Mouse (Mus musculus): ENCODE results near the gene C1ra. TPM values are rescaled to one million over a fixed set of nuclear protein-coding genes. Genes with fewer than 3 reads are reported as not detected.
"Not testable (repeated sequence)": the region's sequence is repeated elsewhere in the genome, so short reads cannot be mapped to it uniquely, and the experiment has no call there.

C1ra gene
- polyA plus RNA-seq, 1 experiment = 1.9 TPM

DNA sequence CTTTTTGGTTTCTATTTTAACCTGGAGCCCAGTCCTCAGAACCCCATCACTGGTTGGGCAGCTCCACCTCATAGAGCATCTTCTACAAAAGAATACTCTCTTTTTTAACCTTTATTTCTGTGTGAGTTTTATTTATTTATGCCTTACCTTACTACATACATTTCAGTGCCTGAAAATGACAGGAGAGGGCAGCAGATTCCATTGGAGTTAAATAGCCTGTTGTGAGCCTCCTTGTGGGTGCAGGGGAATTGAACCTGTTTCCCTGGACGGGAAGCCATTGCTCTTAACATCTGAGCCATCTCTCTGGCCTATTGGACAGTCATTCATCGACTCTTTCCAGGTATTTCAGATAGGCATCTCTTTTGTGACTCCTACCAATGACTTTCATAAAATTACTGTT lies 33.2 kb downstream of the C1ra start:
- H3K4me2 ChIP-seq (ENCODE audit: low read depth) = no peak overlapping the region
- H3K79me2 ChIP-seq (ENCODE audit: control insufficient read depth, insufficient read depth) = no peaks in the 10 kb centered on the region
- H3K36me3 ChIP-seq (ENCODE audit: control insufficient read depth, insufficient read depth) = no peaks in the 10 kb centered on the region
- no peak overlapping the region for H3ac ChIP-seq (ENCODE audit: control insufficient read depth, insufficient read length)
- TF ChIP-seq POLR2AphosphoS2 (IDR thresholded peaks at IDR 0.05; ENCODE audit: insufficient read length, low read depth) (no peak), TCF12 (IDR thresholded peaks at IDR 0.05; ENCODE audit: insufficient read depth, poor library complexity, severe bottlenecking) (no peak), MYOG (IDR thresholded peaks at IDR 0.05; ENCODE audit: control insufficient read depth in 1 of 3, insufficient read depth in 1 of 3, insufficient read length in 2 of 3, low read depth in 2 of 3) (no peak), TCF3 (IDR thresholded peaks at IDR 0.05; ENCODE audit: insufficient read length, low read depth) (no peak), USF1 (IDR thresholded peaks at IDR 0.05; ENCODE audit: low read depth) (no peak), CEBPB (IDR thresholded peaks at IDR 0.05; ENCODE audit: insufficient read depth, poor library complexity, severe bottlenecking) (no peak), SRF (IDR thresholded peaks at IDR 0.05; ENCODE audit: control insufficient read depth, insufficient read length, low read depth) (no peak), POLR2A (IDR thresholded peaks at IDR 0.05; ENCODE audit: insufficient read length, low read depth) (no peak)
- no peaks in the 10 kb centered on the region for H3K27me3 ChIP-seq (ENCODE audit: control insufficient read depth, insufficient read depth, insufficient read length)
- no peak overlapping the region for H3K4me3 ChIP-seq

DNA sequence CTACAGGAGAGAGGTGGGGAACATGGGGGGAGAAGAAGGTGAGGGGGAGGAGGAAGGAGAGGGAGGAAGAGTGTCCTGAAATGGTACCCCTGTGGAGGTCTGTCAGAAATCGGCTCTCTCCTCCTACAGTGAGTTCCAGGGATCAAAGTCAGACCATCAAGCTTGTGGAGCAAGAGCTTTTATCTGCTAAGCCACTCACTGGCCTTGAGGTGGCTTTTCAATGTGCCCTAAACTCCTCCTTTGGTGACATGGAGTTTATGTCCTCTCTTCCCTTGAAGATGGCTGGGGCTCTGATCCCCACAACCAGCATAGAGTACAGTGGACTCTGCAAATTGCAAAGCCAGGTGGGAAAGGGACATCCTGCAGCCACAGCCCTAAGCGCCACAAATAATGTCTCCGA lies 35.8 kb downstream of the C1ra start:
- H3K4me2 ChIP-seq (ENCODE audit: low read depth); H3K79me2 ChIP-seq (ENCODE audit: control insufficient read depth, insufficient read depth); H3K4me3 ChIP-seq; H3ac ChIP-seq (ENCODE audit: control insufficient read depth, insufficient read length); H3K36me3 ChIP-seq (ENCODE audit: control insufficient read depth, insufficient read depth); H3K27me3 ChIP-seq (ENCODE audit: control insufficient read depth, insufficient read depth, insufficient read length): not testable (repeated sequence)

DNA sequence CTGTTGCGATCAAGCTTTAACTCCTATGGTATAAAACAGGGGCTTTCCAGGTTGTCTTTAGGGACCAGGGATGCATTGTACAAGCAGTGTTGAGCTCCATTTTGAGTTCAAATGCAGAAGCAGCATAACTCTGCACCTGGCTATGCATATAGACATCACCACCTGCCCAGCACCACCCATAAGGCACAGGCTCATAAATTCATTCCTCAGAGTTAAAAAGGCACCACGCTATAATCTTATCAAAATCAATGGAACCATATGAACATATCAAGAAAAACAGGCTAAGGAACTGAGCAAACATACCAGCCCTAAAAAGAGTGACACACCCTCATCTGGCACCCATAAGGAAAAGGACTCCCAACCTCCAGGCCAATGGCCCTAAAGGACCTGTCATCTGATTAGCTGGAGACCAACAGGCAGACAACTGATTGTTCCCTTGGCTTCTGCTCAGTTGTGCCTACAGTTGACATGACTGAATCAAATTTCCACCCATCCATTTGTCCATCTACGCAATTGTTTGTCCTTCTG lies 36.9 kb downstream of the C1ra start:
- Histone ChIP-seq H3K4me3 (no peak overlapping the region), H3K4me2 (ENCODE audit: low read depth) (no peak overlapping the region), H3K36me3 (ENCODE audit: control insufficient read depth, insufficient read depth) (no peaks in the 10 kb centered on the region), H3K27me3 (ENCODE audit: control insufficient read depth, insufficient read depth, insufficient read length) (no peaks in the 10 kb centered on the region), H3K79me2 (ENCODE audit: control insufficient read depth, insufficient read depth) (no peaks in the 10 kb centered on the region), H3ac (ENCODE audit: control insufficient read depth, insufficient read length) (no peak overlapping the region)
- TF ChIP-seq USF1 (IDR thresholded peaks at IDR 0.05; ENCODE audit: low read depth) (no peak), POLR2A (IDR thresholded peaks at IDR 0.05; ENCODE audit: insufficient read length, low read depth) (no peak), SRF (IDR thresholded peaks at IDR 0.05; ENCODE audit: control insufficient read depth, insufficient read length, low read depth) (no peak), MYOD1 (IDR thresholded peaks at IDR 0.05; ENCODE audit: control insufficient read depth in 1 of 3, insufficient read length in 2 of 3, low read depth in 2 of 3) (no peak), CEBPB (IDR thresholded peaks at IDR 0.05; ENCODE audit: insufficient read depth, poor library complexity, severe bottlenecking) (no peak), TCF12 (IDR thresholded peaks at IDR 0.05; ENCODE audit: insufficient read depth, poor library complexity, severe bottlenecking) (no peak), REST (IDR thresholded peaks at IDR 0.05; ENCODE audit: insufficient read depth, insufficient read length) (no peak), MYOG (IDR thresholded peaks at IDR 0.05; ENCODE audit: control insufficient read depth in 1 of 3, insufficient read depth in 1 of 3, insufficient read length in 2 of 3, low read depth in 2 of 3) (no peak), MAX (IDR thresholded peaks at IDR 0.05; ENCODE audit: low read depth) (no peak), TCF3 (IDR thresholded peaks at IDR 0.05; ENCODE audit: insufficient read length, low read depth) (no peak), POLR2AphosphoS2 (IDR thresholded peaks at IDR 0.05; ENCODE audit: insufficient read length, low read depth) (no peak), E2F4 (IDR thresholded peaks at IDR 0.05; ENCODE audit: insufficient read depth) (no peak)

DNA sequence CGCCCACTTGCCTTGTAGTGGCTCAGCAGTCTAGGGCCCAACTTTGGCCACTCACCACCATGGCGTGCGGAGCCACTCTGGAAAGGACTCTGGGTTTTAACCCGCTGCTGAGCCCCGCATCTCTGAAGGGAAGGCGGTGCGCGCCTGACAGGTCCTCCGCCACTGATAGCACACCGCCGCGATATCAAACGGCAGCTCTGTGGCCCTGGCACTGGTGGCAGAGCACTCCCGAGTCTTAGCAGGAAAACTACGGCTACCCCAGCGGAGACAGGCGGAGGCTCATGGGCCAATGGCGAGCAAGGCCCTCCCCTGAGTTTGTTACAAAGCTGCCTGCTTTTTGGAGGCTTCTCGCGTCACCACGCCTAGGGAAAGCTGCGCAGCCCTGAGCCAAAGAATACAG lies 40.6 kb downstream of the C1ra start:
- no peaks in the 10 kb centered on the region for H3K36me3 ChIP-seq (ENCODE audit: control insufficient read depth, insufficient read depth)
- TF ChIP-seq CEBPB (IDR thresholded peaks at IDR 0.05; ENCODE audit: insufficient read depth, poor library complexity, severe bottlenecking) = no peak
- no peak for TF ChIP-seq MAX (IDR thresholded peaks at IDR 0.05; ENCODE audit: low read depth)
- no peak for TF ChIP-seq MYOD1 (IDR thresholded peaks at IDR 0.05; ENCODE audit: control insufficient read depth in 1 of 3, insufficient read length in 2 of 3, low read depth in 2 of 3)
- TF ChIP-seq SRF (IDR thresholded peaks at IDR 0.05; ENCODE audit: control insufficient read depth, insufficient read length, low read depth) = no peak
- TF ChIP-seq POLR2AphosphoS2 (IDR thresholded peaks at IDR 0.05; ENCODE audit: insufficient read length, low read depth) = no peak
- TF ChIP-seq E2F4 (IDR thresholded peaks at IDR 0.05; ENCODE audit: insufficient read depth) = no peak
- TF ChIP-seq POLR2A (IDR thresholded peaks at IDR 0.05; ENCODE audit: insufficient read length, low read depth) = no peak
- no peak for TF ChIP-seq MYOG (IDR thresholded peaks at IDR 0.05; ENCODE audit: control insufficient read depth in 1 of 3, insufficient read depth in 1 of 3, insufficient read length in 2 of 3, low read depth in 2 of 3)
- no peak overlapping the region for H3ac ChIP-seq (ENCODE audit: control insufficient read depth, insufficient read length)
- H3K27me3 ChIP-seq (ENCODE audit: control insufficient read depth, insufficient read depth, insufficient read length) = no peaks in the 10 kb centered on the region
- no peak overlapping the region for H3K4me3 ChIP-seq
- no peak overlapping the region for H3K4me2 ChIP-seq (ENCODE audit: low read depth)
- no peaks in the 10 kb centered on the region for H3K79me2 ChIP-seq (ENCODE audit: control insufficient read depth, insufficient read depth)

DNA sequence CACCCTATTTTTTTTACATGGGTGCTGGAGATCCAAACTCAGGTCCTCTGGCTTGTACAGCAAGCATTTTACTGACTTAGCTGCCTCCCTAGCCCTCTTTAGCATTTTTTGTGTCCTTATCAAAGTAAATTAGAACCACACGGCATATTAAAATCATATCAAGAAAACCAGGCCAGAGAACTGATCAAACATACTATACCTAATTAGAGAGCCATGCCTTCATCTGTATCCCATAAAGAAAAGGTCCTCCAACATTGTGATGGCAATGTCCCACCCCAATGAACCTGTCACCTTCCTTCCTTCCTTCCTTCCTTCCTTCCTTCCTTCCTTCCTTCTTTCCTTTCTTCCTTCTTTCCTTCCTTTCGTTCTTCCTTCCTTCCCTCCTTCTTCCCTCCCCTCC lies 43.8 kb downstream of the C1ra start:
- not testable (repeated sequence) for H3K27me3 ChIP-seq (ENCODE audit: control insufficient read depth, insufficient read depth, insufficient read length); H3K79me2 ChIP-seq (ENCODE audit: control insufficient read depth, insufficient read depth); H3K4me3 ChIP-seq; H3K36me3 ChIP-seq (ENCODE audit: control insufficient read depth, insufficient read depth); H3ac ChIP-seq (ENCODE audit: control insufficient read depth, insufficient read length); H3K4me2 ChIP-seq (ENCODE audit: low read depth)

DNA sequence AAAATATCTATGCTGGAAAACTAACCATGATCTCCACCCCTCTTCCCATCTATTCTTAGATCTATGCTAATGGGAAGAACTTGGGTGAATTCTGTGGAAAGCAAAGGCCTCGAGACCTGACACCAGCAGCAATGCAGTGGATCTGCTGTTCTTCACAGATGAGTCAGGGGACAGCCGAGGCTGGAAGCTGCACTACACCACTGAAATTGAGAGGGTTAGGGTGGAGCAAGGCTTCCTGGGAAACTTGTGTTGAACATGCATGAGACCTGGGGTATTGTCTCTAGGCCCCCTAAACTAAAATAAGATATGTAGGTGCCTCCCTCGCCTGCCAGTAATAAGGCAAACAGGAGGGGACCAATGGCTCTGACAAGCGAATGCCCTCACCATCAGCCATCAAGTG lies 49.0 kb downstream of the C1ra start:
- H3ac ChIP-seq (ENCODE audit: control insufficient read depth, insufficient read length); H3K27me3 ChIP-seq (ENCODE audit: control insufficient read depth, insufficient read depth, insufficient read length); H3K36me3 ChIP-seq (ENCODE audit: control insufficient read depth, insufficient read depth); H3K79me2 ChIP-seq (ENCODE audit: control insufficient read depth, insufficient read depth); H3K4me2 ChIP-seq (ENCODE audit: low read depth); H3K4me3 ChIP-seq: not testable (repeated sequence)

DNA sequence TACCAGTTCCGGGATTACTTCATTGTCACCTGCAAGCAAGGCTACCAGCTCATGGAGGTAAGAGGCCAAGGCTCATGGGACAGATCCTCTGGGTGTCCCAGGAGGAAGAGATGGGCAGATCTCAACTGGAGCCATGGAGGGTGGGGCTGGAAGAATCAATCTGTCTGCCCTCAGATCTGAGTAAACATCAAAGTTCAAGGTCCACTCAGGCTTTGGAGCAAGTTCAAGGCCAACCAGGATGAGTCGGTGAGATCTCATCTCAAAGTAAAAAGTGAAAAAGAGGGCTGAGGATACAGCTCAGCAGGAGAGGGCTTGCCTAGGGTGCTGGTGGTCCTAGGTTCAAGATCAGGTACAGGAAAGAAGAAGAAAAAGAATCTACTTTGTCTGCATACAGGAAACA lies 49.4 kb downstream of the C1ra start:
- H3K4me2 ChIP-seq (ENCODE audit: low read depth); H3K4me3 ChIP-seq; H3K36me3 ChIP-seq (ENCODE audit: control insufficient read depth, insufficient read depth); H3K79me2 ChIP-seq (ENCODE audit: control insufficient read depth, insufficient read depth); H3ac ChIP-seq (ENCODE audit: control insufficient read depth, insufficient read length): not testable (repeated sequence)
- peaks cover 11% of the 10 kb centered on the region for H3K27me3 ChIP-seq (ENCODE audit: control insufficient read depth, insufficient read depth, insufficient read length)

All from myocyte (in vitro differentiated cells).